Mouse (Mus musculus) CH12.LX (cell line): Measurements from ENCODE around the gene Nup153. TPM values are rescaled to one million over a fixed set of nuclear protein-coding genes. Genes with fewer than 3 reads are reported as not detected.

ENCODE experiments used
- DNase-seq: peaks from one replicate; pipeline ENCODE4 v3.0.0-alpha.2; 2013; ENCODE audit errors: extremely low read depth
- H3K27ac ChIP-seq: 2 replicates; pipeline ENCODE4 v1.5.1; 2012; ENCODE audit warnings: low read depth, mild to moderate bottlenecking, control low read depth, moderate library complexity; ENCODE audit not compliant: insufficient read depth
- H3K27me3 ChIP-seq: replicated peaks from 2 replicates; pipeline ENCODE3; 2012; ENCODE audit warnings: inconsistent platforms
- H3K36me3 ChIP-seq, 2 experiments: replicated peaks in 1 of 2; 2 replicates each; pipeline versions ENCODE3 to v1.6.1; 2012; ENCODE audit warnings: inconsistent platforms in 1 of 2, low read length in 1 of 2, mild to moderate bottlenecking in 1 of 2, mixed read lengths in 1 of 2, moderate library complexity in 1 of 2; ENCODE audit not compliant: control insufficient read depth in 1 of 2, insufficient read depth in 1 of 2
- H3K4me1 ChIP-seq, 2 experiments: 2 replicates each; pipeline ENCODE4 v1.6.1; 2012; ENCODE audit warnings: inconsistent platforms in 1 of 2, moderate library complexity in 1 of 2; ENCODE audit not compliant: insufficient read depth in 2 of 2, control insufficient read depth in 1 of 2
- H3K4me2 ChIP-seq: 2 replicates; pipeline ENCODE4 v1.6.1; 2012; ENCODE audit warnings: low read depth, mild to moderate bottlenecking, control low read depth; ENCODE audit not compliant: poor library complexity, insufficient read depth, severe bottlenecking
- H3K4me3 ChIP-seq, 3 experiments: fragments of 150-350 bp in 1 of 3; sonication (generic) in 1 of 3; replicated peaks in 1 of 3; 2 replicates each; pipeline versions ENCODE3 to v1.5.1; 2011 to 2012; ENCODE audit warnings: low read depth in 2 of 3, low read length in 2 of 3, mild to moderate bottlenecking in 2 of 3, moderate library complexity in 2 of 3, control low read depth in 1 of 3, improper control_type of control experiment in 1 of 3, inconsistent platforms in 1 of 3, mixed read lengths in 1 of 3; ENCODE audit not compliant: poor library complexity in 1 of 3
- H3K79me2 ChIP-seq: replicated peaks from 2 replicates; pipeline ENCODE4 v1.6.1; 2012; ENCODE audit warnings: mild to moderate bottlenecking, moderate library complexity; ENCODE audit not compliant: control insufficient read depth, poor library complexity, insufficient read depth, severe bottlenecking; ENCODE audit errors: extremely low read depth
- H3K9ac ChIP-seq: 2 replicates; pipeline ENCODE4 v1.6.1; 2012; ENCODE audit warnings: low read depth, mild to moderate bottlenecking, control low read depth, moderate library complexity; ENCODE audit not compliant: insufficient read depth
- H3K9me3 ChIP-seq: replicated peaks from 2 replicates; pipeline ENCODE3; 2012; ENCODE audit warnings: low read length, inconsistent platforms, mixed read lengths
- CHD1 ChIP-seq: IDR thresholded peaks from 2 replicates; pipeline ENCODE4 v1.6.1; 2012; ENCODE audit warnings: low read depth, low read length, improper control_type of control experiment, inconsistent platforms
- CHD2 ChIP-seq: IDR thresholded peaks from 2 replicates; pipeline ENCODE4 v1.6.1; 2011; ENCODE audit warnings: low read length, improper control_type of control experiment
- CTCF ChIP-seq, 2 experiments: IDR thresholded peaks in 1 of 2; conservative IDR thresholded peaks in 1 of 2; 2 replicates each; pipeline ENCODE4 v1.5.1; 2011 to 2012; ENCODE audit warnings: low read depth in 2 of 2, low read length in 2 of 2, improper control_type of control experiment in 1 of 2, inconsistent platforms in 1 of 2, mild to moderate bottlenecking in 1 of 2, moderate library complexity in 1 of 2
- HCFC1 ChIP-seq: IDR thresholded peaks from 2 replicates; pipeline ENCODE4 v1.6.1; 2012; ENCODE audit warnings: low read depth, mild to moderate bottlenecking, inconsistent platforms, low read length, improper control_type of control experiment
- IRF4 ChIP-seq: IDR thresholded peaks from 2 replicates; pipeline ENCODE4 v1.6.1; 2014; ENCODE audit warnings: low read depth, mild to moderate bottlenecking, inconsistent platforms, low read length, improper control_type of control experiment
- JUND ChIP-seq: conservative IDR thresholded peaks from 2 replicates; pipeline ENCODE4 v1.6.1; 2011; ENCODE audit warnings: low read depth, low read length, improper control_type of control experiment
- KAT2A ChIP-seq: IDR thresholded peaks from 2 replicates; pipeline ENCODE4 v1.6.1; 2012; ENCODE audit warnings: low read length, improper control_type of control experiment, inconsistent platforms; ENCODE audit not compliant: insufficient replicate concordance
- MAZ ChIP-seq: IDR thresholded peaks from 2 replicates; pipeline ENCODE4 v1.6.1; 2012; ENCODE audit warnings: low read depth, mild to moderate bottlenecking, inconsistent platforms, low read length, improper control_type of control experiment, moderate library complexity
- NELFE ChIP-seq: IDR thresholded peaks from 2 replicates; pipeline ENCODE4 v1.6.1; 2011; ENCODE audit warnings: low read depth, low read length, improper control_type of control experiment
- POLR2A ChIP-seq: IDR thresholded peaks from 2 replicates; pipeline ENCODE4 v1.6.1; 2011; ENCODE audit warnings: low read depth, mild to moderate bottlenecking, improper control_type of control experiment, low read length
- POLR2AphosphoS2 ChIP-seq: IDR thresholded peaks from 2 replicates; pipeline ENCODE4 v1.6.1; 2011; ENCODE audit warnings: low read depth, low read length, improper control_type of control experiment
- RAD21 ChIP-seq: IDR thresholded peaks from 2 replicates; pipeline ENCODE4 v1.6.1; 2011; ENCODE audit warnings: low read depth, mild to moderate bottlenecking, low read length, improper control_type of control experiment, moderate library complexity
- RCOR1 ChIP-seq: conservative IDR thresholded peaks from 2 replicates; pipeline ENCODE4 v1.6.1; 2012; ENCODE audit warnings: low read depth, mild to moderate bottlenecking, inconsistent platforms, low read length, improper control_type of control experiment
- SMC3 ChIP-seq: IDR thresholded peaks from 2 replicates; pipeline ENCODE4 v1.6.1; 2011; ENCODE audit warnings: low read depth, low read length, improper control_type of control experiment
- TCF12 ChIP-seq: IDR thresholded peaks from 2 replicates; pipeline ENCODE4 v1.6.1; 2014; ENCODE audit warnings: low read depth, mild to moderate bottlenecking, inconsistent platforms, low read length, improper control_type of control experiment
- ZC3H11A ChIP-seq: IDR thresholded peaks from 2 replicates; pipeline ENCODE4 v1.6.1; 2012; ENCODE audit warnings: low read depth, mild to moderate bottlenecking, inconsistent platforms, low read length, improper control_type of control experiment
- ZKSCAN1 ChIP-seq: IDR thresholded peaks from 2 replicates; pipeline ENCODE4 v1.6.1; 2012; ENCODE audit warnings: low read depth, inconsistent platforms, low read length, improper control_type of control experiment, borderline replicate concordance
- ZMIZ1 ChIP-seq: IDR thresholded peaks from 2 replicates; pipeline ENCODE4 v1.6.1; 2012; ENCODE audit warnings: low read depth, mild to moderate bottlenecking, inconsistent platforms, low read length, improper control_type of control experiment
- dilution Hi-C: fragments of 300-500 bp; cut with MboI; formaldehyde crosslinking; loops from 2 replicates; pipeline ENCODE4 v1.14.3; 2020; ENCODE audit warnings: low sequenced_read_pairs; ENCODE audit not compliant: extremely low pct_unique_long_range_greater_than_20kb, extremely low pct_ligation_motif_present
- in situ Hi-C: fragments of 300-500 bp; cut with MboI; formaldehyde crosslinking; loops from 3 replicates; pipeline ENCODE4 v1.14.3; 2019; ENCODE audit warnings: low sequenced_read_pairs, low pct_ligation_motif_present, low pct_unique_long_range_greater_than_20kb, mixed read lengths
- polyA plus RNA-seq: library from polyadenylated mRNA; unstranded; fragments of >175 nt; gene quantifications from 2 replicates; pipeline ENCODE4 v1.2.1, GENCODE M21; 2012; ENCODE audit warnings: low read depth; ENCODE audit not compliant: insufficient read length
- total RNA-seq, 2 experiments: library from RNA; depleted of rRNA; stranded (reverse); fragments of 300-350 nt in 1 of 2; fragments of >200 nt in 1 of 2; gene quantifications; 2 replicates each; pipeline ENCODE4 v1.2.3; 2012 to 2014

Nup153 gene
- total and polyA plus RNA-seq, 3 experiments: 60.6 to 118 (median 91.5) TPM

- H3K9me3 ChIP-seq: peaks cover 6% of the 10 kb centered on the region
- no peaks in the 10 kb centered on the region for H3K79me2 ChIP-seq
- TF ChIP-seq MAZ: no peak
- TF ChIP-seq RAD21: no peak
- TF ChIP-seq IRF4: no peak
- no peak for TF ChIP-seq CHD2
- no peak for TF ChIP-seq TCF12
- no peak for TF ChIP-seq HCFC1
- TF ChIP-seq POLR2AphosphoS2: no peak
- TF ChIP-seq ZMIZ1: no peak
- no peak for TF ChIP-seq NELFE
- no peak for TF ChIP-seq ZC3H11A
- TF ChIP-seq POLR2A: no peak
- TF ChIP-seq JUND: no peak
- no peak for TF ChIP-seq RCOR1
- TF ChIP-seq CTCF (conservative IDR thresholded peaks at IDR 0.05 in 1 of 2, IDR thresholded peaks at IDR 0.05 in 1 of 2; ENCODE audit: low read depth in 2 of 2, low read length in 2 of 2): no peak
- TF ChIP-seq CHD1: no peak
- no peak for TF ChIP-seq ZKSCAN1
- no peak overlapping the region for H3K4me3 ChIP-seq
- H3K27me3 ChIP-seq: no peaks in the 10 kb centered on the region
- H3K4me1 ChIP-seq: peaks cover 4% of the 10 kb centered on the region in 2 experiments; a peak in 2 of 4 replicates
- in situ Hi-C loops (no loop called here), dilution Hi-C loops (no loop called here)
- DNase-seq: no peak
- H3K9ac ChIP-seq: no peak overlapping the region
- H3K4me2 ChIP-seq: no peak overlapping the region
- no peak overlapping the region for H3K27ac ChIP-seq
- no peaks in the 10 kb centered on the region for H3K36me3 ChIP-seq
These were observed 82.3 kb downstream of the Nup153 start for GRCm38 (mm10) chr13:46645476-46645875.

- no peak for TF ChIP-seq CHD1
- TF ChIP-seq, all 38 proteins: peak for 0
- Histone ChIP-seq H3K27ac (no peak overlapping the region), H3K4me1 (peaks cover 4% of the 10 kb centered on the region in 2 experiments; a peak in 2 of 4 replicates), H3K9me3 (peaks cover 6% of the 10 kb centered on the region), H3K4me2 (peak overlapping the region; percentile 16; the same call in 1 of the 2 replicates), H3K27me3 (no peaks in the 10 kb centered on the region), H3K9ac (no peak overlapping the region), H3K79me2 (no peaks in the 10 kb centered on the region), H3K4me3 (no peak overlapping the region), H3K36me3 (no peaks in the 10 kb centered on the region)
- DNase-seq: no peak
- in situ Hi-C loops (no loop called here), dilution Hi-C loops (no loop called here)
These were observed 83.6 kb downstream of the Nup153 start for GRCm38 (mm10) chr13:46644175-46644574.

DNA sequence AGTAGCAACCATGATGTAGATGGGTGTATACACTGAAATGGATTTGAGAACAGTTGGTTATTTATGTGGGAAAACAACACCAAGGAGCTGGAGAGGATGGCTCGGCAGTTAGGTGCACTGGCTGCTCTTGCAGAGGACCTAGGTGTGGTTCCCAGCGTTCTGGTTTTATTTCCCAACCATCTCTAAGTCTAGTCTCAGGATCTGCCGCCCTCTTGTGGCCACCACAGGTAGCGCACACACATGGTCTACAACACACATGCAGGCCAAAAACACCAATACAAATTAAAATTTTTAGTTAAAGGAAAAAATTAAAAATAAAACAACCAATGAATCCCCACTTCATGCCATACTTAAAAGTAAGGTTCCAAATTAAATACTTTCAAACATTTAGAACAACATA is 85.4 kb downstream of the Nup153 start:
- TF ChIP-seq CTCF (conservative IDR thresholded peaks at IDR 0.05 in 1 of 2, IDR thresholded peaks at IDR 0.05 in 1 of 2; ENCODE audit: low read depth in 2 of 2, low read length in 2 of 2) (peak in 1 of 2 experiments; percentile 41; a peak in 2 of 4 replicates), SMC3 (peak; percentile 21; the same call in 1 of the 2 replicates), RAD21 (peak; percentile 42), KAT2A (no peak)
- H3K36me3 ChIP-seq: no peaks in the 10 kb centered on the region
- no peak overlapping the region for H3K4me2 ChIP-seq
- no peaks in the 10 kb centered on the region for H3K79me2 ChIP-seq
- dilution Hi-C loops (no loop called here), in situ Hi-C loops (no loop called here)
- peaks cover 4% of the 10 kb centered on the region in 2 experiments; a peak in 2 of 4 replicates for H3K4me1 ChIP-seq
- H3K9me3 ChIP-seq: peaks cover 7% of the 10 kb centered on the region
- DNase-seq: no peak
- no peaks in the 10 kb centered on the region for H3K27me3 ChIP-seq
- no peak overlapping the region for H3K9ac ChIP-seq
- H3K27ac ChIP-seq: no peak overlapping the region
- no peak overlapping the region for H3K4me3 ChIP-seq
